Mouse (Mus musculus) brain, embryonic 14.5 days (tissue): ENCODE measurements around the gene Flnc.

Experiments
- CTCF ChIP-seq: fragments of 200-500 bp; IDR thresholded peaks from 2 replicates; pipeline ENCODE4 v1.5.1; 2012; ENCODE audit warnings: inconsistent platforms, mild to moderate bottlenecking, moderate library complexity, borderline replicate concordance; ENCODE audit not compliant: insufficient read depth, insufficient read length; ENCODE audit errors: extremely low read depth
- POLR2A ChIP-seq: fragments of 200-500 bp; IDR thresholded peaks from 2 replicates; pipeline ENCODE4 v1.6.1; 2012; ENCODE audit warnings: mild to moderate bottlenecking, inconsistent platforms, borderline replicate concordance; ENCODE audit not compliant: poor library complexity, insufficient read depth, insufficient read length, severe bottlenecking; ENCODE audit errors: extremely low read depth

- TF ChIP-seq CTCF, result peak; percentile 50
- no peak for TF ChIP-seq POLR2A
Observed at GRCm38 (mm10) chr6:29444773-29445172, 11.7 kb downstream of the Flnc start.
